Mouse (Mus musculus) liver, adult 2 months (tissue): ENCODE results near the gene Atf2. TPM values are rescaled to one million over a fixed set of nuclear protein-coding genes. Genes with fewer than 3 reads are reported as not detected.

Experiments used
- DNase-seq: peaks from one replicate; pipeline ENCODE4 v3.0.0-alpha.2; 2011; ENCODE audit warnings: low read depth, low spot score; ENCODE audit errors: extremely low read depth
- H3K27ac ChIP-seq: fragments of 200-500 bp; replicated peaks from 2 replicates; pipeline ENCODE4 v1.5.1; 2012; ENCODE audit warnings: low read depth, mild to moderate bottlenecking, control low read depth, inconsistent platforms, low read length; ENCODE audit not compliant: insufficient read depth
- H3K27me3 ChIP-seq: fragments of 200-500 bp; 2 replicates; pipeline ENCODE4 v1.6.1; 2012; ENCODE audit warnings: mild to moderate bottlenecking, moderate library complexity, low read length, inconsistent platforms; ENCODE audit not compliant: control insufficient read depth, insufficient read depth
- H3K36me3 ChIP-seq: fragments of 200-500 bp; 2 replicates; pipeline ENCODE4 v1.6.1; 2012; ENCODE audit warnings: low read length, inconsistent platforms; ENCODE audit not compliant: control insufficient read depth, insufficient read depth
- H3K4me1 ChIP-seq: fragments of 200-500 bp; 2 replicates; pipeline ENCODE4 v1.6.1; 2011; ENCODE audit warnings: low read length; ENCODE audit not compliant: control insufficient read depth, insufficient read depth
- H3K4me3 ChIP-seq: fragments of 200-500 bp; 2 replicates; pipeline ENCODE4 v1.5.1; 2011; ENCODE audit warnings: low read depth, mild to moderate bottlenecking, control low read depth, low read length, moderate library complexity; ENCODE audit not compliant: insufficient read depth
- H3K79me2 ChIP-seq: fragments of 200-500 bp; 2 replicates; pipeline ENCODE4 v1.6.1; 2012; ENCODE audit warnings: inconsistent platforms, mild to moderate bottlenecking, low read length, moderate library complexity; ENCODE audit not compliant: control insufficient read depth, insufficient read depth
- H3K9ac ChIP-seq: fragments of 200-500 bp; 2 replicates; pipeline ENCODE4 v1.6.1; 2012; ENCODE audit warnings: low read depth, mild to moderate bottlenecking, control low read depth, inconsistent platforms, low read length
- CTCF ChIP-seq: fragments of 200-500 bp; IDR thresholded peaks from 2 replicates; pipeline ENCODE4 v1.5.1; 2011; ENCODE audit warnings: low read depth, low read length, control low read depth
- POLR2A ChIP-seq: fragments of 200-500 bp; IDR thresholded peaks from 2 replicates; pipeline ENCODE4 v1.6.1; 2011; ENCODE audit warnings: low read length, control low read depth; ENCODE audit not compliant: insufficient read depth; ENCODE audit errors: extremely low read depth
- WGBS: fragments of 180-500 bp; shearing (Covaris S2); methylation state at CpG from one replicate; pipeline ENCODE4 v1.1.7; 2018; 5-methylcytosine and 5-hydroxymethylcytosine counted together
- polyA plus RNA-seq: library from polyadenylated mRNA; depleted of rRNA; stranded (reverse); fragments of >200 nt; gene quantifications from 2 replicates; pipeline ENCODE4 v1.2.3, GENCODE M21; 2012; rRNA removed
- total RNA-seq: library from RNA; depleted of rRNA; stranded (reverse); fragments of >200 nt; gene quantifications from 2 replicates; pipeline ENCODE4 v1.2.3, GENCODE M21; 2014; rRNA removed

The Atf2 gene
- 15.4 and 17.3 TPM in 2 replicates for total RNA-seq
- polyA plus RNA-seq, result 6.8 and 7.1 TPM in 2 replicates

DNA sequence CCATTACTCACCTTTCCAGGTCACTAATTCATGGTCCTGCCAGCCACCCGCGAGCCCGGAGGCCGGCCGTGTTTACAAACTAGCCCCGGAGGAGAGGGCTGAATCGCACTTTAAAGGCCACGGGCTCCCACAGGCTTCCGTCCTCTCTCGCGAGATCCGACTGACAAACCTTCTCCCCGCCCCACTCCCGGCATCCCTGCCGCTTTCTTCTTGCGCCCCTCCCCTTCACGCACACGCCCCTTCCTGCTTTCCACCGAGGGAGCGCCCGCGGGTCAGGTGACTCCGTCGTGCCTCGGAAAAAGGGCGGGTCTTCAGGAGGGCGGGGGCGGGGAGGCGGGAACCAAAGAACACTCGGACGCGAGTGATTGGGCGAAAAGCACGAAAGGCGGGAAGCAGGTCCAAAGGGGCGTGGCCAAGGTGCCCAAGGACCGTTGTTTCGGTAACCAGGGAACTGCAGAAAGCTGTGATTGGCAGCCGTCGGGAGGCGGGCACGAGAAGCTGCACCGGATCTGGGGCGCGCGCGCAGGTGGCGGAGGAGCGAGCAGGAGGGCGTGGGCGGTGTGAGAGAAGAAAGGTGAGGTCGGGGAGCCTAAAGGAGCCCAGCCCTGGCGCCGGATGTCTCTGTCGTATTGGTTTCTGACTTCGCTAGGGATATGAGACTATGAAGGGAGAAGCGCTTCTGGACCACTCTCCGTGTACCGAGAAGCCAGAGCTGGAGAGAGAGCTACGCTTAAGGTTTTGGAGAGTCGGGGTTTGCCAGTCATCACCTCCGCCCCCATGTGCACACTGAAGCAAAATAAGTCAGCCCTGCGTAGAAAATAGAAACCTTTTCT, at the start of gene Atf2:
Gene Atf2, minus strand, starts transcription at position 176 of the 833 bp plus-strand sequence.
- H3K27ac ChIP-seq, result peak within 1 kb of the TSS; percentile 79
- H3K4me1 ChIP-seq, result no peaks in the 10 kb centered on the region
- peak within 1 kb of the TSS; percentile 89 for H3K4me3 ChIP-seq
- no peaks in the 10 kb centered on the region for H3K27me3 ChIP-seq
- DNase-seq, result peak; percentile 96
- peaks cover 8% of the 10 kb centered on the region; the same call in 1 of the 2 replicates for H3K79me2 ChIP-seq
- under 1% methylated on average over 63 of the region's 63 CpGs for WGBS
- H3K36me3 ChIP-seq, result no peaks in the 10 kb centered on the region
- TF ChIP-seq POLR2A (peak; percentile 50; the same call in 1 of the 2 replicates), CTCF (no peak)
- H3K9ac ChIP-seq, result peak within 1 kb of the TSS; percentile 91

DNA sequence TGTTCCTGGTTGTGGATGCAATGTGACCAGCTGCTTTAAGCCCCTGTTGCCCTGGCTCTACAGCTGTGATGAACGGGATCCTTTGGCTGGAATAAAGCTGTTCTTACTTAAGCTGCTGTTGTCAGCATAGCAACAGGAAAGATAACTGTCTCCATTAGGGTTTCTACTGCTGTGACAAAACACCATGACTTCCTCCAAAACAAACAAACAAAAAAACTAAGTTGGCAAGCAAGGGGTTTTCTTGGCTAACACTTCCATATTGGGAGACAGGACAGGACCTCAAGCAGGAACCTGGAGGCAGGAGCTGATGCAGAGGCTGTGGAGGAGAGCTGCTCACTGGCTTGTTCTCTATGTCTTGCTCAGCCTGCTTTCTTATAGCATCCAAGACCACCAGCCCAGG, 48.8 kb upstream of the Atf2 start:
- Histone ChIP-seq H3K4me1 (peaks cover 5% of the 10 kb centered on the region; the same call in 1 of the 2 replicates), H3K79me2 (no peaks in the 10 kb centered on the region), H3K27ac (no peak overlapping the region), H3K9ac (no peak overlapping the region), H3K4me3 (no peak overlapping the region), H3K27me3 (no peaks in the 10 kb centered on the region), H3K36me3 (no peaks in the 10 kb centered on the region)
- 27% methylated on average over 1 of the region's 1 CpGs for WGBS
- no peak for TF ChIP-seq POLR2A
- DNase-seq, result peak; percentile 74

DNA sequence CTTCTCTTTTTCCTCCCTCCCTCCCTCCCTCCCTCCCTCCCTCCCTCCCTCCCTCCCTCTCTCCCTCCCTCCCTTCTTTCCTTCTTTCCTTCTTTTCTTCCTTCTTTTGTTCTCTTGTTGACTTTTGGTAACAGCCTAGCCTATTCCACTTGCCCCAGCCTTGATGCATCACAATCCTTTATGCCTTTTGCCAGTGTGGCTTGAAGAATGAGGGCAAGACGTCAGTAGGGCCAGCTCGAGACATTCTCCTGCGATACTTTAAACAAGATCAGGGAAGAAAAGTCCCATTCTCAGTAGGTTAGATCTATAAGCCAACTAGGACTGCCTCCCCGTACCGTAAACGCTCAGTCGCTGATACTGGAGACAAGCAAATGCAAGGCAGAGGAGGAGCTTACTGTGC, 48.0 kb upstream of the Atf2 start:
- H3K79me2 ChIP-seq, result no peaks in the 10 kb centered on the region
- no peaks in the 10 kb centered on the region for H3K36me3 ChIP-seq
- TF ChIP-seq CTCF, result no peak
- TF ChIP-seq POLR2A, result no peak
- H3K9ac ChIP-seq, result no peak overlapping the region
- no peak overlapping the region for H3K4me3 ChIP-seq
- H3K27ac ChIP-seq, result no peak overlapping the region
- H3K4me1 ChIP-seq, result peaks cover 5% of the 10 kb centered on the region; the same call in 1 of the 2 replicates
- DNase-seq, result no peak
- 88% methylated on average over 7 of the region's 7 CpGs for WGBS
- H3K27me3 ChIP-seq, result no peaks in the 10 kb centered on the region

DNA sequence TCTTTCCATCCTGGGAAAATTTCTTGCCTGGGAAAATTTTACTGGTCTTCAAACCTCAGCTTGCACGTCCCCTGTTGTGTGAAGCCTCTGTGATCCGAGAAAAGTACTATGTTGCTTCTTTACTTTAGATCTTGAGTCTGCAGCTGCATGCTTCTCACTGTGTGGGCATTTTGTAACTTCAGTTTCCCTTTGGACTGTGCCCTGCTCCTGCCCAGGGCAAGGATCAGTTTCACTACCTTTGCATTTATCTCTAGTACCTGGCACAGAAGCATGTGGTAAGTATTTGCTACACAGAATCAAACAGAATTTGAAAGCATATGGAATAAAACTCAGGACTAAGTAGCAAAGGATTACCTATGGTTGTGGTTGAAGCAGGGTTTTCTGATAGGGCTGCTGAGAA, 46.5 kb upstream of the Atf2 start:
- DNase-seq, result peak; percentile 91

GRCm38 (mm10) chr2:73932676-73933313, 40.4 kb upstream of the Atf2 start:
- no peaks in the 10 kb centered on the region for H3K36me3 ChIP-seq
- DNase-seq, result no peak
- 72% methylated on average over 8 of the region's 8 CpGs for WGBS
- H3K4me1 ChIP-seq, result no peaks in the 10 kb centered on the region
- H3K27ac ChIP-seq, result no peak overlapping the region
- TF ChIP-seq POLR2A, result no peak
- no peak for TF ChIP-seq CTCF
- no peak overlapping the region for H3K4me3 ChIP-seq
- H3K9ac ChIP-seq, result no peak overlapping the region
- no peaks in the 10 kb centered on the region for H3K79me2 ChIP-seq
- H3K27me3 ChIP-seq, result no peaks in the 10 kb centered on the region

More for the DNA sequence above, 46.5 kb upstream of the Atf2 start:
- H3K27ac ChIP-seq, result peak overlapping the region; percentile 68
- H3K9ac ChIP-seq, result no peak overlapping the region
- WGBS, result 32% methylated on average over 2 of the region's 2 CpGs
- no peak overlapping the region for H3K4me3 ChIP-seq
- TF ChIP-seq POLR2A, result no peak
- no peak for TF ChIP-seq CTCF
- no peaks in the 10 kb centered on the region for H3K27me3 ChIP-seq
- H3K79me2 ChIP-seq, result no peaks in the 10 kb centered on the region
- H3K4me1 ChIP-seq, result peaks cover 5% of the 10 kb centered on the region; the same call in 1 of the 2 replicates
- H3K36me3 ChIP-seq, result no peaks in the 10 kb centered on the region

DNA sequence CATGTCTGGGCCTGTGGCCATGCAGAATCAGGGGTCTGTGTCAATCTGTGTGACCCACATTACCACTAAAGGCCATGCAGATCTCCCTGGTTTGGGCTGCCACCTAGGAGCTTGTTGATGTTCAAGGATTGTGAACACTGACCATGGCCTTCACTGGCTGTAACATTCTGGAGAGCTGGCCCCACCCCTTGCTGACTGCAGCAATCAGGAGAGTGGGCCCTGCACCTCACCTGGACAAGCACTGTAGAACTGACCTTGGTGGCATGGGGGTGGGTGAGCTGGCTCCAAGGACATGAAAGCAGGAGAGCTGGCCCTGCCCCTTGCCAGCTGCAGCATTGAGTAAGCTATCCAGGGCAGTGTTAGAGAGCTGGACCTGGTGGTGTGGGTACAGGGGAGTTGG, 35.3 kb upstream of the Atf2 start:
- no peaks in the 10 kb centered on the region for H3K36me3 ChIP-seq
- no peaks in the 10 kb centered on the region for H3K79me2 ChIP-seq
- H3K27me3 ChIP-seq, result no peaks in the 10 kb centered on the region
- no peak overlapping the region for H3K9ac ChIP-seq
- no peak overlapping the region for H3K27ac ChIP-seq
- no peaks in the 10 kb centered on the region for H3K4me1 ChIP-seq
- TF ChIP-seq CTCF, result no peak
- no peak for TF ChIP-seq POLR2A
- no peak for DNase-seq
- H3K4me3 ChIP-seq, result no peak overlapping the region
